Mouse (Mus musculus): ENCODE measurements around the gene Srpr. TPM values are rescaled to one million over a fixed set of nuclear protein-coding genes. Genes with fewer than 3 reads are reported as not detected.

The Srpr gene
- polyA plus RNA-seq, 1 experiment from 2014 or later = 112 TPM

DNA sequence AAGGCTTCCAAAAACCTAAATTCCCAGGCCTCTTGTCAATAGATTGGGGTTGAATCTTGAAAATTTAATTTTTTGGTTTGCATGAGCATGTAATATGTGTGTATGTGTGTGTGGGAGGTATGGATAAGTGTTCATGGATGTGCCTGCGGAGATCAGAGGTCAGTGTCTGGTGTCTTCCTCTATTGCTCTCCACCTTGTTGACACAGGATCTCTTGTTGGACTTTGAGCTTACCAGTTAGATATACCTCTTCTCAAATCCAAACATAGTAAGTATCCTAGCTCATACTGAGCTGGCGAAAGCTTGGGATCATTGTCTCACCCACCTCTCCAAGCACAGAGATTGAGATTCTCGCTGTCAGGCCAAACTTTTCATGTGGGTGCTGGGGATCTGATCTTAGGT is 90.4 kb downstream of the Srpr start:
- Histone ChIP-seq H3K9me3 (replicated peaks; ENCODE audit: control insufficient read depth, low read length) (no peaks in the 10 kb centered on the region), H3K4me1 (ENCODE audit: control insufficient read depth, insufficient read depth, low read length) (no peaks in the 10 kb centered on the region), H3K27ac (replicated peaks; ENCODE audit: low read depth, low read length) (no peak overlapping the region), H3K36me3 (replicated peaks; ENCODE audit: control insufficient read depth, insufficient read depth, low read depth, low read length) (no peaks in the 10 kb centered on the region), H3K27me3 (ENCODE audit: control insufficient read depth, insufficient read depth, low read length) (no peaks in the 10 kb centered on the region), H3K4me2 (ENCODE audit: low read depth, low read length) (no peak overlapping the region), H3K9ac (replicated peaks; ENCODE audit: low read length) (no peak overlapping the region), H3K4me3 (ENCODE audit: low read depth, low read length) (no peak overlapping the region)
- WGBS = 91% methylated on average over 3 of the region's 3 CpGs
- ATAC-seq (replicated peaks; ENCODE audit: insufficient number of reproducible peaks, low FRiP score, low TSS enrichment, low read depth) = no peak
- no peak for DNase-seq (ENCODE audit: low spot score)

DNA sequence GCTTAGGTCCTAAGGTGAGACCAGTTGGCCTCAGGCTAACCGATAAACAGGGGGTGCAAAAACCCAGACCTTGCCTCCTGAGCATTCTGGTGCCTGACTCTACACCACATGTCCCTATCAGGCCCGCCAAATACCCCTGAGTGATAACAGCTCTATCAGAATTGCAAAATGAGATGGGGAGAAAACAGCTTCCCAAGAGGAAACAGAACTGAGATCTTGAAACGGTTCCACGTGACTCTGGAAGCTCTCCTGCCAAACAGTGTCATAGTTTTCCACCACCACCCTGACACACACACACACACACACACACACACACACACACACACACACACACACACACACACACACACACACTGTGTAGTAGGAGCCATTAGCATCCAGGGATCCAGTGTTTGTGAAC is 90.9 kb downstream of the Srpr start:
- Histone ChIP-seq H3K9ac (replicated peaks; ENCODE audit: low read length) (no peak overlapping the region), H3K27ac (replicated peaks; ENCODE audit: low read depth, low read length) (no peak overlapping the region), H3K4me2 (ENCODE audit: low read depth, low read length) (no peak overlapping the region), H3K36me3 (replicated peaks; ENCODE audit: control insufficient read depth, insufficient read depth, low read depth, low read length) (no peaks in the 10 kb centered on the region), H3K4me1 (ENCODE audit: control insufficient read depth, insufficient read depth, low read length) (no peaks in the 10 kb centered on the region), H3K4me3 (ENCODE audit: low read depth, low read length) (no peak overlapping the region), H3K27me3 (ENCODE audit: control insufficient read depth, insufficient read depth, low read length) (no peaks in the 10 kb centered on the region), H3K9me3 (replicated peaks; ENCODE audit: control insufficient read depth, low read length) (no peaks in the 10 kb centered on the region)
- WGBS = 80% methylated on average over 4 of the region's 4 CpGs
- ATAC-seq (replicated peaks; ENCODE audit: insufficient number of reproducible peaks, low FRiP score, low TSS enrichment, low read depth) (no peak), DNase-seq (ENCODE audit: low spot score) (no peak)

DNA sequence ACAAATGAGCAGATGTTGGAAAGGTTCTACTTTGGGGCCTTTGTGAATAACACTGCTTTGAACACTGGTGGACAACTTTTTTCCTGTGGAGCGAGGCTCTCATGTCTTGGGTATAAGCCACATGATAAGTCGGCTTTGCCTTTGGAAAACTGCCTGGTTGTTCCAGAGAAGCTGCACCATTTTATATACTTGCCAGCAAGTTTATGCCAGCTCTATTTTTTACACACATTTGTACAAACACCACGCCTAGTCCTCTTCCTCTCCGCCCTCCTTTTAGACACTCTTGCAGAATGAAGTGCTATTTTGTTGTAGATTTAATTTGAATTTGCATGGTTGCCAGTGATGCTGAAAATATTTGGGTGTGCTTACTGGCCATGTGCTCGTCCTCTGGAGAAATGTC is 93.5 kb downstream of the Srpr start:
- Histone ChIP-seq H3K36me3 (replicated peaks; ENCODE audit: control insufficient read depth, insufficient read depth, low read depth, low read length) (no peaks in the 10 kb centered on the region), H3K9me3 (replicated peaks; ENCODE audit: control insufficient read depth, low read length) (no peaks in the 10 kb centered on the region), H3K4me1 (ENCODE audit: control insufficient read depth, insufficient read depth, low read length) (no peaks in the 10 kb centered on the region), H3K9ac (replicated peaks; ENCODE audit: low read length) (no peak overlapping the region), H3K4me3 (ENCODE audit: low read depth, low read length) (no peak overlapping the region), H3K27me3 (ENCODE audit: control insufficient read depth, insufficient read depth, low read length) (no peaks in the 10 kb centered on the region), H3K27ac (replicated peaks; ENCODE audit: low read depth, low read length) (no peak overlapping the region), H3K4me2 (ENCODE audit: low read depth, low read length) (no peak overlapping the region)
- ATAC-seq (replicated peaks; ENCODE audit: insufficient number of reproducible peaks, low FRiP score, low TSS enrichment, low read depth) = no peak
- DNase-seq (ENCODE audit: low spot score) = no peak
- 85% methylated on average over 5 of the region's 5 CpGs for WGBS

Other genes starting within 250 kb of the Srpr start
- 24.2 and 25.4 TPM in 2 replicates for gene St3gal4, start 80.9 kb upstream of the Srpr start, polyA plus RNA-seq (2014; fragmentation: Nextera tagmentation; extraction: Ambion mirVana)
- gene Dcps, start 24.1 kb upstream of the Srpr start, polyA plus RNA-seq (2014; fragmentation: Nextera tagmentation; extraction: Ambion mirVana) = 90.5 and 93.3 TPM in 2 replicates
- gene Tirap, start 116 bp downstream of the Srpr start, polyA plus RNA-seq (2014; fragmentation: Nextera tagmentation; extraction: Ambion mirVana) = 11.6 and 15.3 TPM in 2 replicates
- 28.7 and 34.0 TPM in 2 replicates for gene Foxred1, start 10.9 kb downstream of the Srpr start, polyA plus RNA-seq (2014; fragmentation: Nextera tagmentation; extraction: Ambion mirVana)
- gene Fam118b, start 67.6 kb downstream of the Srpr start, polyA plus RNA-seq (2014; fragmentation: Nextera tagmentation; extraction: Ambion mirVana) = 69.8 and 75.0 TPM in 2 replicates
- 36.6 and 40.8 TPM in 2 replicates for gene Rpusd4, start 67.7 kb downstream of the Srpr start, polyA plus RNA-seq (2014; fragmentation: Nextera tagmentation; extraction: Ambion mirVana)
- gene Cdon, start 221.0 kb downstream of the Srpr start, polyA plus RNA-seq (2014; fragmentation: Nextera tagmentation; extraction: Ambion mirVana) = 7.5 and 9.4 TPM in 2 replicates

Data from embryonic facial prominence, embryonic 11.5 days (tissue).